Mouse (Mus musculus): ENCODE data around the gene Haao.
"Not testable (repeated sequence)": the region's sequence is repeated elsewhere in the genome, so short reads cannot be mapped to it uniquely, and the experiment has no call there.

The Haao gene

DNA sequence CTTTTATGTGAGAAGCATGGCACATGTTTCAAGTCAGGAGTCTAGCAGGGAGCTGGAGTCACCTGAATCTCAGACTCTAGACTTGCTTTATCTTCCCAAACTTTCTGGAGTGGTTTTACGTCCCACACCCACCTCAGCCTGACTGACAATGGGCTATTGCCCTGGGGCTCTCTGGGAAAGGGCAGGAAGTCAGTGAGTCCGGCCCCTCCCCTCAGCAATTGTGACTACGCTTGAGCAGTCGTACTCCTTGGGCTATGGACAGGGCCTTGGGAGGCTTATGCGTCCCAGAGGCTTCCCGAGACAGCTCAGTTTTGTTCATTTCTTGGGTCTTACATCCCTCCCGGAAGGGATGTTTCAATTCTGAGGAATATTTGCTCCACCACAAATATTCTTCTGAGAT is 17.6 kb upstream of the Haao start:
- no peak for DNase-seq (ENCODE audit: low spot score)

DNA sequence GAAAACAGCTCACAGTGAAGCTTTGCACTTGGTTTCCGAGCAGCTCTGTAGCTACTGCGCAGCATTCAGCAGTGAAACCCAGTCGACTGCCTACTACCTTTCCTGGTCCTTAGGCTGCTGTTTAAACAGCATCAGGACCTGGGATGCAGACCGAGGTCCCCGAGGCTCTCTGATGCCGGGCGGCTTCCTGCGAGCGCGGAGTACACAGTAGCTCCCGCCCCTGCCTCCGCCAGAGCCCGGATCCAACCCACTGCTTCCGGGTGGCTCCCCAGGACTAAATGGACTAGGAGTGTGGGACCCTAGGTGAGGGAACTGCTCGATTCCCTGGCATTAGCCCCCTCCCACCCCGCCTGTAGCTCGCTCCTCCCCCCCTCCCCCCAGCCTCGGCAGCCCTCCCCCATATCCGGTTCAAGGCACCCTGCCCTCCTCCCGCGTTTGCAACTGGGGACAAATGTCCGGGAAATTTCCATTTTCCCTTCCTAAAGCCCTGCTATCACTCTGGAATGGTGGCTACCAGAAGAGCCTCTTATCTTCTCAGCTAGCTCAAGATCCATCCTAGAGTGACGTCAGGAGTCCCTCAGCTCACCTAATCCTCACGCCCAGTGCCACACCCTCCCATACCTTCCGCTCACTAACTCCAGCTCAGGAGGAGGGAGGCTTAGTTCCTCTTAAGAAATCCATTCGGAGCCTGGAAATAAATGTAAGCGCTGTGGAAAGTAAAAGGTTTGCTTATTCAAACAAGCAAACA is 14.5 kb upstream of the Haao start:
- DNase-seq (ENCODE audit: low spot score) = peak; percentile 40

DNA sequence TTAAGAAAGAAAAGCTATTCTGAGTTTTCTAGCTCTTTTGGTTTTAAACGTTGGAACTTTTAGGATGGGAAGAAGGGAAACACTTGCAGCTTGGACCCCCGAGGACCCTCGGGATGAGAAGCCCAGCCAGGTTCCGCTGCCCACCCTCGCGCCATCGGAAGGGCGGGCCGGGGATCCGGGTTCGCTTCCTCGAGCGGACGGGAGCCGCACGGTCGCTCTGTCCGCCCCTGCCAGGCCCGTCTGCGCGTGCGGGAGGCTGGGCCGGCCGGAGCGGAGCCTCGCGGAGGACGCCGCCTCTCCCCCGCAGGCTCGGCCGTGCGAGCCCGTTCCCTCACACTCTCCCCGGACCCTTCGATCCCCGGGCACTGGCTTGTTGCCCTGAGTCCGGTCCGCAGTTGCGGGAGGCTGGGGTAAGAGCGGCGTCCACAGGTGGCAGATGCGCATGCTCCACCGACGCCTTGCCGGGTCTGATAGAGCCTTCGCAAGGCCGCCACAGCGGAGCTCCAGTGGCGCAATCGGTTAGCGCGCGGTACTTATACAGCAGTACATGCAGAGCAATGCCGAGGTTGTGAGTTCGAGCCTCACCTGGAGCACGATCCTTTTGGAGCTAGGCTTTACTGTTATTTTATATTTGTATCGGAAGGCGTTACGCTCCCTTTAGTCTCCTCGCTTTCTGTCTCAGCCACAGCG is 13.8 kb upstream of the Haao start:
- peak; percentile 96 for DNase-seq (ENCODE audit: low spot score)

DNA sequence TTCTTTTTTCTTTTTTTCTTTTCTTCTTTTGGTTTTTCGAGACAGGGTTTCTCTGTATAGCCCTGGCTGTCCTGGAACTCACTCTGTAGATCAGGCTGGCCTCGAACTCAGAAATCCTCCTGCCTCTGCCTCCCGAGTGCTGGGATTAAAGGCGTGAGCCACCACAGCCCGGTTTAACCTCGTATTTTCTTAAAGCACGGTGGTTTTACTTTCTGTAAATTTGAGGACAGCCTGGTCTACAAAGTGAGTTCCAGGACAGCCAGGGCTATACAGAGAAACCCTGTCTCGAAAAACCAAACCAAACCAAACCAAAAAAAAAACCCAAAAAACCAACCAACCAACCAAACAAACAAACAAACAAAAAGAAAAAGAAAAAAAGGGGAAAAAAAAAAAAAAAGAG is 13.2 kb upstream of the Haao start:
- not testable (repeated sequence) for DNase-seq (ENCODE audit: low spot score)

DNA sequence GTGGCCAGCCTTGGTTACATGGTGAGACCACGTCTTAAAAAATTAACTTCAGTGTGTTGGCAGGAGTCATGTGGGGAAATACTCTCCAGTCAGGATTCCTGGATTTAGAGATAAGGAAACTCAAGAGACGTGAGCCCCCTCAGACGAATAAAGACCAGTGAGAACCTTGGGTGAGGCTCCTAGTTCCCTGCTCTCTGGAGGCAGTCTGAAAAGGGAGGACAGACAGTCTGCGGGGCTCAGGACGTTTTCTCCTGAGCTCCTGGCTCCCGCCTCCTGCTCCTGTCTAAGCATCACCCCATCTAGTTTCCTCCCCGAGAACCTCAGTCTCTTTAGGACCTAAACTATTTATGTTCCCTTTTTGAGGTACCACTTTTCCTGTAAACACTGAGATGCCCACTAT is 12.5 kb upstream of the Haao start:
- no peak for DNase-seq (ENCODE audit: low spot score)

DNA sequence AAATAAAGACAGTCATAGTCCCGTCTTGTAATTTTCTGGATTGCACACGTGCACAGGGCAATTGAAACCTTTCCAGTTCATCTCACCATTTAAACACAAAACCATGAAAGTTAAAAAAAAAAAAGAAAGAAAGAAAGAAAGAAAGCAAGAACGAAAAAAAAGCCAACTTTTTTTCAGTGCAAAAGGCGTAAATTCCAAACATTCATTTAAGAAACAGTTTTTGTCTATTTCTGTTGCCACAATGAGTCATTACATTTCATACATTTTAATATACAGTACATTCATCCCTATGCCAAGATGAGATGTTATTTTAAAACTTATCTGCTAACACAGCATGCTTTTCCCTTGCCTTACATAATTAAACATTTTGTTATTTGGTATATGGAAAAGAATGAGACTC is 11.9 kb upstream of the Haao start:
- no peak for DNase-seq (ENCODE audit: low spot score)

DNA sequence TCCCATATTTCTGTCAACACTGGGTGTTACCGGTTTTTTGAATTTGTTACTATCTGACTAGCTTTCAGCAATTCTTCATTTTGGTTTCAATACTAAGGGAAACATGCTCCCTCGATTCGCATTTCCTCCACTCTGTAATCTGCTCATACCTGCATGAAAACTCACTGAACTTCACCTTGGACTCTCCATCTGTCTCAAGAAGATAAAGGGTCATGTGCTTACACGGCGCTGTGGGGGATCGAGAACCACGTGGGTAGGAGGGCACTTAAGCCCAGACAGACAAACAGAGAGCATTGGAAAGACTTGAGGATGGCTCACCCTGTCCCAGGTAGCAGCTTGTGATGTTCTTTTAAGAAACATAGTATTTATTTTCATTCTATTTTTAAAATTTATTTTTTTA is 10.7 kb upstream of the Haao start:
- no peak for DNase-seq (ENCODE audit: low spot score)

DNA sequence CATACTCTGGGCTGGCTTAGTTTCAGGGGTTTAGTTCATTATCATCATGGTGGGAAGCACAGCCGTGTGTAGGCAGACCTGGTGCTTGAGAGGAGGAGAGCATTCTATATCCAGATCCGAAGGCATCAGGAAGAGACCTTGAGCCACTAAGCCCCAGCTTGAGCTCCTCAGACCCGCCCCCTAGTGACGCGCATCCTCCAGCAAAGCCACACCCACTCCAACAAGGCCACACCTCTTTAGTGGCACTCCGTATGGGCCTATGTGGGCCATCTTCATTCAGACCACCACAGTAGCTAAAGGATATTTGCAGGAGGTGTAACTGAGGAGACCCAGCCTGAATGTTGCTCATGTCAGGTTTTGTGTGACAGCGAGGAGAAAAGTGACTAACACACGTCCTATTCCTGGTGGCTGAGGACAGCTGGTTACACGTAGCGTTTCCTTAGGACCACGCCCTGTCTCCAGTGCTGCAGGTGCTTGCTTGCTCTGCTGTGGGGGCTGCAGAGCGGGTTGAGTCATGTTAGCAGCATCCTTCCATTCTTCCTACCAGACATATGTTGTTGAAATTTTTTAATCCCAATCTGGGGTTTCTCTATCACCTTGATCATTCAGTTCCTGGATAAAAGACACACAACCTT is 6.6 kb upstream of the Haao start:
- peak; percentile 61 for DNase-seq (ENCODE audit: low spot score)

DNA sequence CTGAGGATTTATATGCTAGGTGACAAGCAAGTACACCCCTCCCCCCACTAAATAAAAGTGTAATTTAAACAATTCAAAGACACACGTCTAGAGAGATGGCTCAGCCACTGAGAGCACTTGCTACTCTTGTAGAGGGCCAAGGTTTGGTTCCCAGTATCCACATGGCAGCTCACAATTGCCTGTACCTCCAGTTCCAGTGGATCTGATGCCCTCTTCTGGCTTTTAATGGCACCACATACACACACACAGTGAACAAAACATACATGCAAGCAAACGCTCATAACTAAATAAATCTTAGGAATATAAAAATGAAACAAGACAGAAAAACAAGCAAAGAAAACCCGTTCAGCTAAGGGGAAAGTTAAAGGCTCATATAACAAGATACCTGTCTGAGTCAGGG is 6.1 kb upstream of the Haao start:
- DNase-seq (ENCODE audit: low spot score) = no peak

DNA sequence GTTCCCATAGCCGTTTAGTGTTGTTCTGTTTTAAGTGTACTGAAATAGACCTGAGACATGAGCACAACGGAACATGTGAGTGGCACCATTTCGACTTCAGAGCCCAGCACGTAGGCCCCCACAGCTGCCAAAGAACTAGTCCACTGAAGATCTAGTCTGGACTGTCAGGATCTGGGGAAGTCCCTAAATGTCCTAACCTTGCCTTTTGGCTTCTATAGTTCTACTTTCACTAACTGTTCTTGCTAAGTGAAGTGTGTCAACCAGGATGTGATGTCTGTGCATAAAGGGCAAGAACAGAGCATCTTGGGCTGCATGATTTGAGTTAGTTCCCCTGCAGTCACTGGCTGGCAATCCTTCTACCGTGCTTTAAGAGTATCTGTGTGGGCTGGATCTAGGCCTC is 3.1 kb upstream of the Haao start:
- no peak for DNase-seq (ENCODE audit: low spot score)

DNA sequence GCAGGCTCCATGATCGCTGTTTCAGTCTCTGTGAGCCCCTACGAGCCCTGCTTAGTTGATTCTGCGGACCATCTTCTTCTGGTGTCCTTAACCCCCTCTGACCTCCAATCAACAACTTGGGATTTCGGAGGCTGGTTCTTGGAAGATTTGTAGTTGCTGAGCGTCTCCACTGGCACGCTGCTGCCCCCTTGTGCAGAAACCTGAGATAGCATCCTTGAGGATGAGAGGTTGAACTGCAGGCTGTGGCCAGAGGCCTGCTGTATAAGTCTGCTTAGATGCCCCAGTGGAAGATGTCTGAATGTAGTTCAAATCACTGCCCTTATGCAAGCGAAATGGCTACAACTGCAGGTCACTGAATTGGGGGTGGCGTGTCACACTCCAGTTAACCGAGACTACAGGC is 2.7 kb upstream of the Haao start:
- peak; percentile 78 for DNase-seq (ENCODE audit: low spot score)

DNA sequence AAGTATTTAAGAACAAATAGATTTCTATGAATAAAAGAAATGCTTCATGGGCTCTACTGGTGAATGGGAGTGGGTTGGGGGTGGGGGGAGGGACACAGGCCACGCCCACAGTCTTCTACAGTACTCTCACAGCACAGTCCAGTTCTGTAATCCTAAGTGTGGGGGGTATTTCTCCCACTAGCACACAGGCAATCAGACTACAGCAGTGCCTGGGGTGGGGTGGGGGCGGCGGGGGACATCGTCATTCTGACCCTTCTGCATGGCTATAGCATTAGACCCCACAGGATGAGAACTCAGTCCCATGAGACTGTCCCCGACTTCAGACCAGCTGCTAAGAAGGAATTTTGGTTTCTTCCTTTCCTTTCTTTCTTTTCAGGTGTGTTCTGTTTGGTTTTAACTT is 2.0 kb upstream of the Haao start:
- no peak for DNase-seq (ENCODE audit: low spot score)

DNA sequence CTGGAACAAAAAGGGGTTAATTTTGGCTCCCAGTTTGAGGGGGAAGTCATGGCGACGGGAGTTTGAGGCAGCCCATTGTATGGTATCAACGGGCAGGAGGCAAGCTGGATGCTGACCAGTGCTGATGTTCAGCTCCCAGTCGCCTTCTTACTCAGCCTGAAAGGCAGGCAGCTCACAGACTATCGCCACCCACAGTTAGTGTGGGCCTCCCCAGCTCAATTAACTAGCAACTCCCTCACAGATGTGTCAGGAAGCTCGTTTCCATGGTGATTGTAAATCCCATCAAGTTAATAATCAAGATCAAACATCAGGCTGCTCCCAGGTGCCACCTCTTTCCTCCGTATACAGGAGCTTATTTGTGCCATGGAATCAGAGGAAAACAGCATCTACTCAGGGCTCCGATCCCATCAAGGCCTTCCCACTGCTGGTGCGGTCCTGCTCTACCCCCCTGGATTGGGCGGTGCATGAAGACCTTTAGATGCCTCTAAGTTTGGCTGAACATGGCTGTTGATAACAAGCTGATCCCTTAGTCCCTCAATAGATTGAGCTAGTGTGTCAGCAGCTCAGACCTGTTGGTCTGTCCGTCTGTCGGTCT is 1.4 kb upstream of the Haao start:
- DNase-seq (ENCODE audit: low spot score) = no peak

DNA sequence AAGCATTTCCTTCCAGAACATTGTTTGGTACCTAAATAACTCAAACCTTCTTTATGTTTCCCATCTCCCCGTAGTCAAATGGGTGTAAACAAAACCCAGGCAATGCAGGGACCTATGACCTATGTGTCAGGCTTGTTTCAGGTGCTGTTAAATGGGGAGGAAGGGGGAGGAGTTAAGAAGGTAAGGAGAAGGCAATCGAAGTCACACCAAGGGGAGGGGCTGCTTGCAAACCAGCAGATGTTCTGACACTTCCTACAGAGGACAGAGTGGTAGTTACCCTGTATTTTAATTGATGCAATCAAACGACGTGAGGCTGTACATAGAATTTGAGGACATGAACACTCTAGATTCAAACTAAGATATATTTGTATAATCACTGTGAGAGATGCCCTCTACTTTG is 719 bp upstream of the Haao start:
- DNase-seq (ENCODE audit: low spot score) = no peak

DNA sequence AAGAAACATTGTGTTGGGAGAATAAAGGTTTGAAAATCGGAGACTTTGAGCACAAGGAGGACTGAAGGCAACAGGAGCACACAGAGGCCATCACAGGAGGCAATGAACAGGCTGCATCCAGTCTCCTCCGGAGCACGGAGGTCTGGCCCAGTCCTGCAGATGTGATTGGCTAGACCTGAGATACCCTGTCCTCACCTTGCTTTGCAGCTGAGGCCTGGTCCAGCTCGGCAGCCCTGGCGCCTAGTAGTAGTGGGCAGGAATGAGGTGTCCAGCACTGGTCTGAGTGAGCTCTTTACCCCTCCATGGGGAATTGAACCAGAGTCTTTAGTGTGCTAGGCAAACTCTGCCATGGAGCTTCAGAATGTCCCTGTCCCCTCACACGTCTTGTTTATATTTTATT is 663 bp downstream of the Haao start:
- no peak for DNase-seq (ENCODE audit: low spot score)

DNA sequence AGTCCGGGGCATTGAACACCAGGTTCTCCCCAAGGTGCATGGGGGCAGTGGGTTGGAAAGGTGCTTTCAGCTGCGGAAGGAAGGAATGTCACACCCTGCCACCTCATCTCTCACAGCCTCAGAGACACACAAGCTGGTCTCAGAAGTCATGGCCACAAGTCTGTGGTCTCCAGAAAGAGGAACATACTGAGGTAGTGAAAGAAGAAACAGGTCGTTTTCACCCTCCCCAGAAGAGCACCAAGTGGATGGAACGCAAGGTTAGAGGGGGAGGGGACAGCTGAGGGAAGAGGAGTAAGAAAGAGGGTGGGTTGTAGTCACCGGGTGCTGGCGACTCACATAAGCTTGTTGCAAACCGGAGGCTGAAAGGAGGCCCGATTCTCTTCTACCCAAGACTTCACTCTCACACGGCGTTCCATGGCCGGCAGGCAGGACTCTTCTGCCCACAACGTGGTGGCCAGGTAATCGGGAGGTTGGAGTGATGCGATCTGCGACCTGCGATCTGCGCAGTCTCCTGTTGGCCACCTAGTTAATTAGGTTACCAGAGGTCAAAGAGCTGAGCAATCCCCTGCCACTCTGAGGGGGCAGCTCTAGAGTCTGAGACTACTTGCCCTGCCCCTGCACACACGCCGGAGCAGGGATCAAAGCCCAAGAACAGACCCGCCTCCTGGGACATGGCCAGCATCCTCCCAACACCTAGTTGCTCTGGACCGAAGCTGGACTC is 1.3 kb downstream of the Haao start:
- DNase-seq (ENCODE audit: low spot score) = peak; percentile 20

DNA sequence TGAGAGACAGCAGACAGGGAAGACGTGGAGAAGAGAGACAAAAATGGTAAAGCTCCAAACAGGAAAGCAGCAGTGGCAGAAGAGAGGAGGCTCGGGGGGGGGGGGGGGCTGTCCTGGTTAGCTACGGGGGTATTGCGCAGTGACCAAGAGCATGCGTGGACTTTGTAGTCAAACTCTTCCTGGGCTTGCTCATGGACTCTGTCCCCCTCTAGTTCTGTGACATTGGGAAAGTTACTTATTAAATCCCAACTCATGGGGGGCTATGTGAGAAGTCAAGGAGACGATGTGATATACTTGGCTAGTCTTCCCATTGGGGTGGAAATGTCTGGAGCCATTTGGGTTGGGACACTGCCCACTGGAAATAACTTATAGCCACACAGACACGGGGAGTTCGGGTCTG is 2.2 kb downstream of the Haao start:
- DNase-seq (ENCODE audit: low spot score) = no peak

DNA sequence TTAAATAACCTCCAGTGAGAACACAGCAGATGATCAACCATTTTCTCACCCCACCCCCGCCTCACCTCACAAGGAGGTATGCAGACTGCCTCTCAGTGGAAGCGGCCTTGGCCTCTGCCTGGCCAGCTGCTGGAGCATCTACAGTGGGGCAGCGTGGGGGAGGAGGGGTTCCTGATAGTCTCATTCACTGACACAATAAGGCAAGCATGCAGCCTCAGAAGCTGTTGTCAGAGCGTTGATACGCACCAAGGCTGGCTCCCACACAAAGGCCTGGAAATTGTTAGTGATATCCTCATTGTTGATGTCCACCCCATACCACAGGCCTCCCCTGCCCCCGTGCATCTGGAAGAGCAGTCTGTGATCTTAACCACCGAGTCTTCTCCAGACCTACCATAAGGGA is 4.0 kb downstream of the Haao start:
- no peak for DNase-seq (ENCODE audit: low spot score)

DNA sequence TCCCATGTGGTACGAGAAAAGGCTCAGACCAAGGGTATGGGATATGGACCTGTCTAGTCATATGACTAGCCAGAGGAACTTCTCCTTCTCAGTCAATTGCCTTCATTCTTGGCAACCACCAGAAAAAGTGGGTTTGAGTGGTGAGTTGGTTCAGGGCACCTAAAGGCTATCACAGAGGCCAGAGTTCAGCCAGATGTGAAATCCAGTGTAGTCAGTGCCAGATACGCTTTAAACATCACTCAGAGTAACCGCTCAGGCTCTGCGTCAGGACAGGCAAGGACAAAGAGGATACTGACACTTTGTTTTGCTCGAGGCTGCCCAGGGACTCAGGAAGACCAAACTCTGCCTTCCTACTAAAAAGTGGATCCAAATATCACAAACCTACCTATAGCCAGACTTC is 6.8 kb downstream of the Haao start:
- no peak for DNase-seq (ENCODE audit: low spot score)

DNA sequence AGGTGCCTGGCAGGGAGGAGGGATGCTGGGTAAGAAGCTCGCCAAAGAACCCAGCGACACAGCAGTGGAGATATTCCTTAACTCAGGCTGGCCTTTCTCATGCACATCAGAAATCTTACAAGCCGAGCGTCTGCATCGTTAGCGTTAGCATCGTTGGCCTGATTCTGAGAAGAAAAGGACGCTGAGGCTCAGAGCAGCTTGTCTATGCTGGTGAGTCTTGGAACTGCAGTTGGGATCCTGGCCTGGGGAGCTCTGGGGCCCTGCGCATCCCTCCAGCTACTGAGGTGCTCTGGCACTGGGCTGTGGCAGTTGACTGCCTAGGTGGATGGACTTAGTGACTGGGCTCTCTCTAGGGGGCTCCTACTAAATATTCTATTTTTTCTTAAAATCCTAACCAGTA is 8.6 kb downstream of the Haao start:
- no peak for DNase-seq (ENCODE audit: low spot score)

DNA sequence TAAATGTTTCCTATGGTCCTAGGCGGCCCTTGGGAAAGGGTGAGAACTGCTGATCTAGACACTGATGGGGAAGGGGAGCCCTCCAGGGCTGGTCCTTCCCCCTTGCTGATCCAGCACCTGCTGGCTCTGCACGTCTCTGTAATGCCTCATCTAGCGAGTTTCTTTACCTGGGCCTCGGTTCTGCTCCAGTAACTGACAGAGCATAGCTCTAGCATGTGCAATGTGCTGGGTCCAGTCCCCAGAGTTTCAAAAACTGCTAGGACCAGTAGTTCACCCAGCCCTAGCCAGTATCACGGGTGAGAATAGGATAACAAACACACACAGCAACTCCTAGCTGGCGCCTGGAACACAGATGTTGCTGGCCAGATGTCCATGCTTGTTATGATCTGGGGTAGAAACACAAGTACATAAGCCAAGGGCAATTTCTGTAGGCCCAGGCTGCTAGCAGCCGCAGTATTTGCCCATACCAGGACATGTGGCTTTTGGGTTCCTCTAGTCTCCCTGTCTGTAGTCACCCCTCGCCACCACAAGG is 10.0 kb downstream of the Haao start:
- DNase-seq (ENCODE audit: low spot score) = no peak

DNA sequence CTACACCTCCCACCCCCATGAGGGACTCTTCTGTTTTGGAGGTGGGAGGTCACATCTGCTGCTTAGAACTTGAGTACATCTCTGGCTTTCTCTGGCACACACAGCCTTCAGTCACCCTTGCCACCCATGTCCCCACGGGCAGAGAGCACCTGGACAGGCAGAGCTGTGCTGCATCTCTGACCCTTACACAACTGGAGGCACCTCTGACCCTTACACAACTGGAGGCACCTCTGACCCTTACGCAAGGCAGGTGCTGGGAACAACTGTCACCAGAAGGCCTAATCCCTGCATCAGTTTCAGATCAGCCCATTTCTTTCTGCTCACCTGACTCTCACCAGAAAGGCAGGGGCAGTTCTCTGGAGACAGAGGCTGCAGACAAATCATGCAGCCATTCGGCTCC is 11.7 kb downstream of the Haao start:
- DNase-seq (ENCODE audit: low spot score) = no peak
